Mouse (Mus musculus): ENCODE measurements around the gene Cntnap1. TPM values are rescaled to one million over a fixed set of nuclear protein-coding genes. Genes with fewer than 3 reads are reported as not detected.
"Not testable (repeated sequence)": the region's sequence is repeated elsewhere in the genome, so short reads cannot be mapped to it uniquely, and the experiment has no call there.

Cntnap1 gene
- 100 to 1,000 TPM; 154 to 162 TPM for total RNA-seq (2021)
- long read RNA-seq, full-length matches to known transcripts = 22 of 36 reads
- long read RNA-seq, partial matches to known transcripts = 13 of 36 reads
- long read RNA-seq, other reads (novel, unspliced or antisense) = 1 of 36 reads

DNA sequence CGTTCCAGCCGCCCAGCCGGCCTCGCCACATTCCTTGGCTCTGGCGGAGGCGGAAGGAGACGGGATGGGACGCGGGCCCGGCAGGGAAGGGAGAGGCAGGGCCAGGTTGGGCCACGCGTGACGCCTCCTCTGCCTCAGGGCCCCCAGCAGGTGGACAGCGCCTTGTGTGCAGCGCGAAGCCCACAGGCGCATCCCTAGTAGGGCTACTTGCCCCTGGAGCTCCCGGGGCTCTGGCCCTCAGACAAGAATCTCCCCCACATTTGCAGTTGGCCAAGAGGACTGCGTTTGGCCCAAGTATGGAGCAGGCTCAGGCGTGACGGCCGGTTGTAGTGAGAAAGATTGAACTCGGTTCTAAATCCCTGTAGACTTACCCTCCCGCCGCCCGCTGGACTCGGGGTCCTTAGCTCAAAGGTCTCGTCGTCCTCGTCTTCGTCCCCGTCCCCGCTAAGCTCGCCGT is at the start of gene Cntnap1:
Cntnap1 (plus strand) TSS at position 170 of the 457 bp plus-strand sequence.
- no peak for DNase-seq (ENCODE audit: low spot score in 2 of 2)

DNA sequence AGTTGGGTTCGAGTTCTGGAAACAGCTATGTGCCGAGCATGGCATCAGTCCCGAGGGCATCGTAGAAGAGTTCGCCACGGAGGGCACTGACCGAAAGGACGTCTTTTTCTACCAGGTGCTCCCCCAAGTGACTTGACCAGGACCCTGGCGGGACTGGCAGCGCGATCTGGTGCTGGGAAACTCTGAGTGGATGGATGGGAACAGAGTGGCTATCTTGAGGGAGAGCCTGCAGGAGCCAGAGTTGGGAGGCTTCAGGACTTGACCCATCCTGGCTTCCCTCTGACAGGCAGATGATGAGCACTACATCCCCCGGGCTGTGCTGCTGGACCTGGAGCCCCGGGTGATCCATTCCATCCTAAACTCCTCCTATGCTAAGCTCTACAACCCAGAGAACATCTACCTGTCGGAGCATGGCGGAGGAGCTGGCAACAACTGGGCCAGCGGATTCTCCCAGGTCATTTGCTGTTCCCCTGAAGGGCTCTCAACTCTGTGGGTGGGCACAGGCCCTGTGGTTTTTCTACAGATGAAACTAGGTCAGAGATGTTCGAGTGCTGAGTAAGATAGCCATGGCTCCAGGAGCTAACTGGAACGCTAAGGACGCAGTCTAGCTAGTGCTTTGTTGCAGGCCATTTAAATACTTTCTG is 49.7 kb upstream of the Cntnap1 start:
- DNase-seq (ENCODE audit: low spot score in 2 of 2) = no peak

DNA sequence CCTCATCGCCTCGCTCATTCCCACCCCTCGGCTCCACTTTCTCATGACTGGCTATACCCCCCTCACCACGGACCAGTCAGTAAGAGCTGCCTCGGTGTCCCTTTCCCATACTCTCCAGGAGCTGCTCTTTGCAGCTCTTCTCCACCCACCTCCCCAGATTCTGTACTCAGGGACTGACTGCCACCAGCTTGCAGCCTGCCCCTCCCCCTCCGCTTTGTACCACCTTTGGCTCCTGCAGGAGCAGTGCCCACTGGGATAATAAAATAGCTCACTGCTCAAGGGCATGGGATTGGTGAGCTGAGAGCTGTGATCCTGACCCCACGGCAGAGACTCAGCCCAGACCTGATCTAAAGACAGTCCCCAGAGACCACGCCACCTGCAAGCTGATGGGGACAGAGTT is 45.8 kb upstream of the Cntnap1 start:
- DNase-seq (ENCODE audit: low spot score in 2 of 2) = not testable (repeated sequence)

DNA sequence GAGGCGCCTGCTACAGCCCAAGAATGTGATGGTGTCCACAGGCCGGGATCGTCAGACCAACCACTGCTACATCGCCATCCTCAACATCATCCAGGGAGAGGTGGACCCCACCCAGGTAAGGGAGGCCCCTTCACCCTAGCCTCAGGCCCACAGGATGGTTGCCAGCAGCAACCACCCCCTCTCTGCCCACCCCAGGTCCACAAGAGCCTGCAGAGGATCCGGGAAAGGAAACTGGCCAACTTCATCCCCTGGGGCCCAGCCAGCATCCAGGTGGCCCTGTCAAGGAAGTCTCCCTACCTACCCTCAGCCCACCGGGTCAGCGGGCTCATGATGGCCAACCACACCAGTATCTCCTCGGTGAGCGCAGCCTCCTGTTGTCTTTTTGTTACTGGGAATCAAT is 45.3 kb upstream of the Cntnap1 start:
- not testable (repeated sequence) for DNase-seq (ENCODE audit: low spot score in 2 of 2)

DNA sequence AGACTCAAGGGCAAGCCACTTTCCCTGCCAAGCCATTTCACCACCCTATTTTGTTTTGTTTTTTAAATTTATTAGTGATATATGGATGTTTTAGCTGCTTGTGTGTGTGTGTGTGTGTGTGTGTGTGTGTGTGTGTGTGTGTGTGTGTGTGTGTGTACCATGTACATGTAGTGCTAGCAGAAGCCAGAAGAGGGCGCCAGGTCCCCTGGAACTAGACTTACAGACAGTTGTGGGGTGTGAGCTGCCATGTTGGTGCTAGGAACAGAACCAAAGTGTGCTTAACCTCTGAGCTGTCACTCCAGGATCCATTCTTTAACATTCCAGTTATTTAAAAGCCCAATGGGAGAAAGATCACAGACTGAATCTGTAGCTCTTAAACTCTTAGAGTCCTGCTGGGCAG is 43.2 kb upstream of the Cntnap1 start:
- no peak for DNase-seq (ENCODE audit: low spot score in 2 of 2)

DNA sequence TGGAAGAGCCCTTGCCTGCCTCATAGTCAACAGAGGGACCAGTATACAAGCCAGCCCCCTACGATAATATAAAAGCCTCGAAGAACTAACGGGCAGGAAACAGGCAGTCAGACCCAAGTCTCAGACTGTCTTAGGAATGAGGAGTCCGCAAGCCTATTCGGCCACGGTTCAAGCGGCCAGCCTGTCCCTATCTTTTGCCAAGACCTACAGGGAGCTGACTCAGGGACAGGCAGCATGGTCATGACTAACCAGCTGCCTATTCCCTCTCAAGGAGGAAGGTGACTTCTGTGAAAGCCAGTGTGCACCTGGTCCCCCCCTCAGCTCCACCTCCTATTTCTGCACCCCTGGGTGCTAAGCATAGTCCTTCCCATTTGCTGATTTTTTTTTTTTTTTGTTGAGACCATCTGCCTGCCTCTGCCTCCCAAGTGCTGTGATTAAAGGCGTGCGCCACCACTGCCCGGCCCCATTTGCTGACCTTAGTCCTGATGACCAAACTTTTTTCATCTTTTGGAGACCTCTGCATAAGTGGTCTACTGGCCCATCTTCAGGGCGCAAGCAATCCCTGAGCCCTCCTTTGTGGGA is 41.2 kb upstream of the Cntnap1 start:
- no peak for DNase-seq (ENCODE audit: low spot score in 2 of 2)

DNA sequence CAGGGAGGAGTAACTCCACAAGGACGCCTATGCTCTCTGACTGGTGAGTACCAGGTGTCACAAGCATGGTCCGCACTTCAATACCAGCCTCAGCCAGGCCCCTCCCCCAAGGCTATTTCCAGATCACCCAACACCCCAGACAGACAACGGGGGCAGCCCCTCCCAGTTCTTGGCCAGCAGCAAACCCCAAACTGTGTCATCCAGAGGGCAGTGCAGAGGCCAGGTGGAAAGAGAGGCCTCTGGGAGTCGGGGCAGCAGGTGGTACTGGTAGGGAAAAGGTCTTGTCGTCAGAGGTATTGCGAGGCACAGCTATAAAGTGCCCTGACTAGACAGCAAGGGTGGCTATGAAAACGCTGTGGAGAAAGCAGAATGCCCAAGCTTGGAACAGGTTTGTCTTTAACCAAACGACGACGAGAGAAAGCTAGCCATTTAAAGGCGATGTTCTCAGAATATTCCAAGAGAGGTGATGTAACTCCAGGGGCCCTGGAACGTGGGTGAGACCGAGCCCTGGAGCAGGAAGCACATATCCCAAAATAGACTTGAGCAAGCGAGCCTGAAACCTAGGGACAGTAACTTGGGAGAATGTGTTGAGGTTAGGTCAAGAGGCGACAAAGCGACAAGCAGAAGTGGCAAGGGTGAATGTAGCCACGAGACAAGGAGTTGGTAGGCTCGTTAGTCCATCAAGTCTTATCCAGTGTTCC is 40.1 kb upstream of the Cntnap1 start:
- DNase-seq (ENCODE audit: low spot score in 2 of 2) = no peak

DNA sequence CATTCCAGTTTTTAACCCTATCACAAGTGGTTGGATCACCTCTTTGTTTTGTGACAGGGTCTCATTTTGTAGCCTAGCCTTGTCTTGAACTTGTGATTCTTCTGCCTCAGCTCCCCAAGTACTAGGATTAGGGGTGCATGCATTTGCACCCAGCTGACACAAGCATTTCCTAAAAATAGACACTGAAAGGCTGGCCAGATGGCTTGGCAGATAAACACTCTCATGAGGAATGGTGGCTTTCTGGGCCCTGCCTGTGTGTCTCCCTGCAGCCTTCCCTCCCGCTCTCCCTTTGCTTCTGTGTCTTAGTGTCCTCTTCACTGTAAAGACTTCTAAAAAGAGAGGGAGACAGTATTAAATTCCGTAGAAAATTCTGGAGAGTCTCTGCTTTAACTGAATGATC is 39.1 kb upstream of the Cntnap1 start:
- DNase-seq (ENCODE audit: low spot score in 2 of 2) = peak in 1 of 2 experiments; percentile 50

DNA sequence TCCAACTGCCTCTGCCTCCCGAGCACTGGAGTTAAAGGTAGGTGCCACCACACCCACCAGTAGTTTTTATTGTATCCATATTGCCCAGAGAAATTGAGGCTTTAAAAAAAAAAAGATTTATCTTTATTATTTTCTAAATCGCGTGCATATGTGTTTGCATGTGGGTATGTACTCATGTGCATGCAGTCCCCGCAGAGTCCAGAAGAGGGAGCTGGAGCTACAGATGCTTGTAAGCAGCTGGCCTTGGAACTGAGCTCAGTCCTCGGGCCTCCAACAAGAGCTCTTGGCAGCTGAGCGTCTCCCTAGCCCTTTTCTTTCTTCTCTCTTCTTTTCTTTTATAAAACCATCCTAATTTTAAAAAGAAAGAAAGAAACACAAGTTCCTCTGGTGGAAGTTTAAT is 38.6 kb upstream of the Cntnap1 start:
- DNase-seq (ENCODE audit: low spot score in 2 of 2) = no peak

DNA sequence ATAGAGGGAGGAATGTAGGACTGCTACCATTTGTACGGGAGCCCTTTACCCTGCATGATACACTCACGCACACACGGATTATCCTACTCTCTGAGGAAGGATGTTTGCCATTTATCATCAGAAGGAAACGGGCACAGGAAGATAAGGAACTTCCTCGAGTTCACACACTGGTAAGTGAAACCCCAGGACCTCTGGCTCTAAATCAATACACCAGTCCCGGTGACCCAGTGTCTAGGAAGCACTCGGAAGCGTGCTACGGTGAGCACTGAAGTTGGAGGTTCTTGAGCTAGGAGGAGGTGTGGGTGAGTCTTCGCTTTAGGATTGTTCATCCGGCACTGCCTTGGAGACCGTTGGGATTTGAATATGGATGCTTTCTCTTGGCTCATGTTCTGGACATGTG is 37.3 kb upstream of the Cntnap1 start:
- no peak for DNase-seq (ENCODE audit: low spot score in 2 of 2)

DNA sequence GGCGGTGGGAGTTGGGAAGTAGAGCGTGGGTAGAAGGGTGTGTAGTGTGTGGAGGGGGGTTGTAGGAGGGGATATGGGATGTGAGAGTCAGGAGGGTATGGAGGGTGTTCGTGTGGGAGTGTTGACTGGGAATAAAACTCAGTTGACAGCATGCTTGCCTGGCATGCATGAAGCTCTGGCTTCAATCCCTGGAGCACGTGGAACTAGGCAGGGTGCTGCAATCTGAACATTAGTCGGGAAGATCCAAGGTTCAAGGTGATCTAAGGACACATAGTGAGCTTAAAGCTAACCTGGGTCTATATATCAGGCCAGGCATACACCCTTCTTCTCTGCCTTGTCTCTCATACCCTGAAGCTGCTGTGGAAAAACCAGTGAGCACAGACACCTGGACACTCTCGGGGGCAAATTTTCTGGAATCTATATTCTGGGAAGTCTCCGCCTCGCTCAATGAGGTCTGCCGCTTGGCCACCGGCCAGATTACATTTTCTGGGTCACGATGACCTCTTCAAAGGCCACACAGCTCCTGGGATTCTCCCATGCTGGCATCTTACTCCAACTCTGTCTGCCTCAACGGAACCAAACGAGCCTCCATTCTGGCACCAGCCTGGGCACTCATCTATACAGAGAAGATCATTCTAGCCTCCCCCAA is 36.0 kb upstream of the Cntnap1 start:
- DNase-seq (ENCODE audit: low spot score in 2 of 2) = peak in 1 of 2 experiments; percentile 45

DNA sequence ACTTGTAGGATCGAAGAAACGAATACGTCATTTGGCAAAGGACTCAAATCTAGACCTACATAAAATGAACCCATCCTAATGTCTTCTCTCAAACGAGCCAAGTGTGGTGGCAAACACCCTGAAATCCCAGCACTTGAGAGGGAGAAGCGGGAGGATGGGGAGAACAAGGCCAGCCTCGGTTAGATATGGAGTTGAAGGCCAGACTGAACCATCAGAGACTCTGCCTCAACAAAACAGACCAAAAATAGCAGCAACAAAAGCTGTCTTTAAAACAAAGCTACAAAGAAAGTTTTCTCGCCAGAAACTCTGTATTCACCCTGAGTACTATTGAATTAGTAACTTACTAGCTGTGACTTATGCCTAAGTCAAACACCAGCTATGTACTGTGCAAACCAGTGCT is 33.3 kb upstream of the Cntnap1 start:
- no peak for DNase-seq (ENCODE audit: low spot score in 2 of 2)

DNA sequence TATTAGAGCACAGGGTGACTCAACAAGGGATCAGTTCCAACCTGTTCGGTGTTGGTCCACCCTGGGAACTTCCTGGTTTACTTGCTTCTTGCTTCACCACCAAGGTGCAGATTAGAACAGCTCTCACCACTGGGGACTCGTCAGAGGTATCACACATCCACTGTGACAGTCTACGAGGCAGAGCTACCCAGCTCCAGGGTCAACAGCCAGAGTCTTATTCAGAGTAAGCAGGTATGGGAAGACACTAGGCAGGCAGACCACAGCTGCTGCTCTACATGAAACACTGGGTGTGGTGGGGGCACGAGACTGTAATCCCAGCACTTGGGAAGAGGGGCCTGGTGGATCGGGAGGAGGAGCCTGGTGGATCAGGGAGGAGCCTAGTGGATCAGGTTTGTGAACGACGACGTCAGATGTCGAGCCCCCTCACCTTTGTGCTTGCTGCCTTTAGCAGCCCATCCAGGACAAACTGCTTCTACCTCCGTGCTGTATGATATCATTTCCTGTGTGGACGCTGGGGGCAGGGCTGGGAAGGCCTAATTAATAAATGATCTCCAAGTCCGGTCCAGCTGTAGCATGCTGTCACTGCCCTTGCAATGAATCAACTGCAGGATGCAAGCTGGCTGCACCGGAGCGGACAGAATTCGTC is 31.7 kb upstream of the Cntnap1 start:
- DNase-seq (ENCODE audit: low spot score in 2 of 2) = no peak

DNA sequence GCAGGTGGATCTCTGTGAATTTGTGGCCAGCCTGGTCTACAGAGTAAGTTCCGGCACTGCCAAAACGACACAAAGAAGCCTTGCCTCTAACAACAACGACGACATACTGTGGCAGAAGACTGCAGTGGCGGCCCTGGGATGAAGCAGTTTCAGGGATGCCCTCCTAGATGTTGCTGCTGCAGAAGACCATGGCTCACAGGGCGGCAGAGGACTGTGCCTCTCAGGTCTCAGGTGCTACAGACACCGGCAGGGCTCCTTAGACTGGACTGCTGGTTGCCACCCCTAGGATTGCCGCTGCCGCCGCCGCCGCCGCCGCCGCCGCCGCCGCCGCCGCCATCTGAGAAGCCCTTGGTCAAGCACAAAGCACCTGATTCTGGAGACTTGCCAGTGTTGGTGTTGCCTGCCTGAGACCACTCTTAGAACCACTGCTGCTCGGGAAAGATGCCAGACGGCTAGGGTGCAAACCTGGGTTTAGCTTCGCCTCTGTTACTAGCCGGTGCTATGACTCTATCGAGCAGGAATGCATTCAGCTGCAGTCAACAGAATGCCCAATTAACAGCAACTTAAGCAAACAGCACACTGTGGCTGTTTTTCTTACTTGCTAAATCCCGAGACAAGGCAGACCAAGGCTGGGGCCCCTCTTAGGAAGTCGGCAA is 30.0 kb upstream of the Cntnap1 start:
- DNase-seq (ENCODE audit: low spot score in 2 of 2) = no peak

DNA sequence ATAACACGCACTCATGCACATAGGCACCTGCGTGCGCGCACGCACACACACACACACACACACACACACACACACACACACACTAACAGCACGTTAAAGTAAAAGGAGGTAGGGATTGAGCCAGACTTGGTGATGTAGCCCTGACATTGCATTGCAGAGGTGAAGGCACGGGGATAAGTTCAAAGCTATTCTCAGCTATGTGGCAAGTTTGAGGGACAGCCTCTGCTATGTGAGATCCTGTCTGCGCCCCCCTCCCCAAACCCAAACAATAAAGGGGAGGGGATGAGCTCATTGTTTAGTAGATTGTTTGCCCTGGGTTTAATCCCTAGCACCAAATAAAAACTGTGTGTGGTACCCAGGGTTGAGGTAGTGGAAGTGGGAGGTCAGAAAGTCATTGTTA is 29.2 kb upstream of the Cntnap1 start:
- DNase-seq (ENCODE audit: low spot score in 2 of 2) = no peak

DNA sequence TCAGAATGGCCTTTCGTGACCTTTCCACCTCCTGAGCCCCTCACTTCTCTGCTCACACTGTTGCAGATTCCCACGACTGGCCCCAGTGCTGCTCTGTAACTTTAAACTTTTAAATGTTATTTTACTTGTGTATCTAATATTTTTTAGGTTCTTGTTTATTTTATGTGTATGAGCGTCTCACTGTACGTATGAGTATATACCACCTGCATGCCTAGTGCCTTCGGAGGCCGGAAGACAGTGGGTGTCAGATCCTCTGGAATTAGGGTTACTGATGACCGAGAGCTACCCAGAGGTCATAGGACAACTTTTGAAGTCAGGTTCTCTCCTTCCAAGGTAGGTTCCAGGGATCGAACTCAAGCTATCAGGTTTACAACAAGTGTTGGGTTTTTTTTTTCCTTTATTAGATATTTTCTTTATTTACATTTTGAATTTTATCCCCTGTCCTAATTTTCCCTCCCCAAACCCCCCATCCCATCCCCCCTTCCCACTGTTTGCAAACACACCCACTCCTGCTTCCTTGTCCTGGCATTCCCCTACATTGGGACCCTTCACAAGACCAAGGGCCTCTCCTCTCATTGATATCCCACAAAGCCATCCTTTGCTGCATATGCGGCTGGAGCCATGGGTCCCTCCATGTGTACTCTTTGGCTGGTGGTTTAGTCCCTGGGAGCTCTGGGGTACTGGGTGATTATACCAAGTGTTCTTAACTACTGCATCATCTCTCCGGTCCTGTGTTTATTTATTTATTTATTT is 27.9 kb upstream of the Cntnap1 start:
- DNase-seq (ENCODE audit: low spot score in 2 of 2) = no peak

DNA sequence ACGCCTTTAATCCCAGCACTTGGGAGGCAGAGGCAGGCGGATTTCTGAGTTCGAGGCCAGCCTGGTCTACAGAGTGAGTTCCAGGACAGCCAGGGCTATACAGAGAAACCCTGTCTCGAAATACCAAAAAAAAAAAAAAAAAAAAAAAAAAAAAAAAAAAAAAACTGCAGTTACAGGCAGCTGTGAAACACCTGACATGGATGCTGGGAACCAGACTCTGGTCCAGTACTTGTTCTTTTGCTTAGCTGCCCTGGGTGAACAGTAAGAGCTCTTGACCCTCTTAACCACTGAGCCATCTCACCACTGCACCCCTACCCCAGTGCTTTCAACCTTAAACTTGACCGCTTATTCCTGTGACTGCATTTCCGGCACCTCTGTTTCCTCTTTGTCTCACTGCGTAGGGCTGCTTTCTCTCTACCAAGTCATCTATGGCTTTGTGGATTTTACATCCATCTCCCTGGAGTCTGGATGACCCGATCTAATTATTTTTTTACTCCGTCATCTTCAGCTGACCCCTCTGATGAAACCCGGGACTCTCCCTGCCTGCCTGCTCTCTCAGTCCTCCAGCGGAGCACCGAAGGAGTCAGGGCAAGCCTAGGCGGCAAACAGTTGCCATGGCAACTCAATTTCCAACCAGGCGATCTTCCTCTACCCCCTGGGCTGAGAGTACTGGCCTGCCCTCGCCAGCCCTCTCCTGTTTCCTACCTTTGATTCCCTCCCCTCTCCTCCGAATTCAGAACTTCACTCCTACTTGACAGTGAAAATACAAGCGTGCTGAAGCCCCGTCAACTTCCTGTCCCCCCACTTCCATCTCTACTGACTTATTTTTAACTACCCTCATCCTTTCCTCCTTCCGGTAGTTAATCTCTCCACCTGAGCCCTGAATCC is 26.7 kb upstream of the Cntnap1 start:
- peak in 1 of 2 experiments; percentile 63 for DNase-seq (ENCODE audit: low spot score in 2 of 2)

DNA sequence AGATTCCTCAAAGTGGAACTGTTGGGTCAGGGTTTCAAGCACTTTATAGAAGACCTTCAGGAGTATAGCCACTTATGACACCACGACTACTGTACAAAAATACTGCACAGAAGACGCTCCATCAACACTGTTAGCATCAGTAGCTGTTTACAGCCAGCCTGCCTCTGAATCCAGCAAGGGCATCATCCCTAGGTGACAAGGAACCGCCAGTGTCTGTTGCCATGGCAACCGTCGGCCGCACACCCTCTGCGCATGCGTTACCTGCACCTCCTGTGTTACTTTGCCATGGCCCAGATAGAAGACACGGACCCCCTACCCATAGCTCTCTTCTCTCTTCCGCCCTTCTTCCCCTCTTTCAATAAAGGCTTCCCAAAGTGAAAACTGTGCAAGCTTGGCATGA is 23.9 kb upstream of the Cntnap1 start:
- no peak for DNase-seq (ENCODE audit: low spot score in 2 of 2)

DNA sequence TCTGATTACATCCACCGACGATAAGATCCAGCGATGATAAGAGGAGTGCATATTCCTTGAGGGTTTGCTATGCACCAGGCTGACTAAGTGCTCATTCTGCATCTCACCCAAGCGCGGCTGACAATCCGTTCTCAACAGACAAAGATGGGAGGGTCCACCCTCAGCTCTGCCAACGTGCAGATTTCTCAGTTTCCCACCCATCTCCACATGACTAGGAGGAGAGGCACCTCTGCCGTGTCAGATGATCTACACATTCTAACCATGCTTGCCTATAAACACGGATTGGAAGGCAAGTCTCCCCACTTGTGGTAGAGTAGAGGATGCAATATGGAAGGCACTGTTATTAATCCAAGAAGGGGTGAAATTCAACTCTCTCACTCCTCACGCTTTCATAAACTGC is 21.6 kb upstream of the Cntnap1 start:
- DNase-seq (ENCODE audit: low spot score in 2 of 2) = no peak
